Mouse (Mus musculus) adrenal gland, postnatal 4 days (tissue): Measurements from ENCODE around the gene Gm884. TPM values are rescaled to one million over a fixed set of nuclear protein-coding genes. Genes with fewer than 3 reads are reported as not detected.
"Not testable (repeated sequence)": the region's sequence is repeated elsewhere in the genome, so short reads cannot be mapped to it uniquely, and the experiment has no call there.

Experiments
- DNase-seq, 2 experiments: peaks; one replicate each; pipeline ENCODE4 v3.0.0; 2021 to 2022; ENCODE audit warnings: low spot score in 2 of 2, mixed read lengths in 2 of 2
- total RNA-seq, 2 experiments: library from RNA; stranded (reverse); gene quantifications; 2 replicates each; pipeline ENCODE4 v1.2.3; 2021

The Gm884 gene
- total RNA-seq, 2 experiments from 2014 or later, result not detected

- no peak for DNase-seq
Measured at GRCm38 (mm10) chr11:103635481-103635880, 14.5 kb upstream of the Gm884 start.

GRCm38 (mm10) chr11:103634806-103635205, 13.9 kb upstream of the Gm884 start:
- no peak for DNase-seq

GRCm38 (mm10) chr11:103627453-103627852, 6.5 kb upstream of the Gm884 start:
- no peak for DNase-seq

- no peak for DNase-seq
Measured at GRCm38 (mm10) chr11:103610772-103611171, 10.2 kb downstream of the Gm884 start.

- DNase-seq, result no peak
Measured at GRCm38 (mm10) chr11:103606611-103607010, 14.3 kb downstream of the Gm884 start.

GRCm38 (mm10) chr11:103578339-103578738, 42.6 kb downstream of the Gm884 start:
- no peak for DNase-seq

GRCm38 (mm10) chr11:103556021-103556420, 64.9 kb downstream of the Gm884 start:
- no peak for DNase-seq

- not testable (repeated sequence) for DNase-seq
Measured at GRCm38 (mm10) chr11:103534973-103535372, 86.0 kb downstream of the Gm884 start.

GRCm38 (mm10) chr11:103512111-103512510, 108.8 kb downstream of the Gm884 start:
- no peak for DNase-seq

- no peak for DNase-seq
Measured at GRCm38 (mm10) chr11:103504497-103504896, 116.4 kb downstream of the Gm884 start, which contains the start of gene Lrrc37a. TSS of gene Lrrc37a (minus strand) at chr11:103504597.

Other genes starting within 250 kb of the Gm884 start
- 10 to 100 TPM; 18.0 TPM for gene Plekhm1, start 208.5 kb downstream of the Gm884 start, total RNA-seq
- not detected for gene Lrrc37a, start 116.5 kb downstream of the Gm884 start, total RNA-seq
- not detected for gene Lyzl6, start 17.8 kb upstream of the Gm884 start, total RNA-seq
- under 1 TPM in 1 of 2 experiments, not detected in 1; 0.31 TPM for gene Rprml, start 28.4 kb upstream of the Gm884 start, total RNA-seq
- 10 to 100 TPM; 83.7 to 86.7 TPM for gene Gosr2, start 76.8 kb upstream of the Gm884 start, total RNA-seq
- 1 to 10 TPM in 1 of 2 experiments, under 1 TPM in 1; 0.28 to 1.1 TPM for gene Wnt9b, start 128.7 kb upstream of the Gm884 start, total RNA-seq
- under 1 TPM; 0.11 to 0.42 TPM for gene Wnt3, start 153.0 kb upstream of the Gm884 start, total RNA-seq